Mouse (Mus musculus): ENCODE measurements at regions not wholly inside any gene's neighbourhood (a gene's known extent, or its start where the extent isn't known, plus 50 kb on each side); places are given as distances from the start of the nearest gene placed in this dataset.

DNA sequence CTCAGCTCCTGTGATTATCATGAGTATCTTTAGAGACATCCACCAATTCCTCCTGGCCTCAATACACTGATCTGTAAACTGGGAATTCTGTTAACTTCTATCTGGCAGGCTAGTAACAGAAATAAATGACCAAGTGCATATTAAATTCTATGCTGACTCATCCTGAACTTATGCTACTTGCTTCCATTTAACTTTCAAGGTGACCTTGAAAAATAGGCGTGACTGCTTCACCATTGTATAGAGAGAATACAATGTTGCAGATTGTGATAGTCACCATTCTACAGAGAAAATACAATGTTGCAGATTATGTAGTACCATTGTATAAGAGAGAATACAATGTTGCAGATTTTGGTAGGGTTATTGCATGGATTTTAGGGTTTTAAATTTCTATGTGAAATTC, 224.6 kb downstream of the Sec16b start:
- no peaks in the 10 kb centered on the region for H3K9me3 ChIP-seq (ENCODE audit: control insufficient read depth, low read length)
- no peak overlapping the region for H3K4me2 ChIP-seq (ENCODE audit: low read length)
- no peaks in the 10 kb centered on the region for H3K36me3 ChIP-seq (ENCODE audit: control insufficient read depth, insufficient read depth)
- no peaks in the 10 kb centered on the region for H3K27me3 ChIP-seq (replicated peaks; ENCODE audit: control insufficient read depth, insufficient read depth, low read length)
- no peaks in the 10 kb centered on the region for H3K4me1 ChIP-seq (replicated peaks; ENCODE audit: control insufficient read depth, insufficient read depth, low read length)
- no peak overlapping the region for H3K27ac ChIP-seq (ENCODE audit: low read length)
- ATAC-seq = no peak
- H3K4me3 ChIP-seq (replicated peaks; ENCODE audit: low read length) = no peak overlapping the region
- no peak overlapping the region for H3K9ac ChIP-seq (replicated peaks; ENCODE audit: low read depth, low read length)
- WGBS = 92% methylated on average over 1 of the region's 1 CpGs

DNA sequence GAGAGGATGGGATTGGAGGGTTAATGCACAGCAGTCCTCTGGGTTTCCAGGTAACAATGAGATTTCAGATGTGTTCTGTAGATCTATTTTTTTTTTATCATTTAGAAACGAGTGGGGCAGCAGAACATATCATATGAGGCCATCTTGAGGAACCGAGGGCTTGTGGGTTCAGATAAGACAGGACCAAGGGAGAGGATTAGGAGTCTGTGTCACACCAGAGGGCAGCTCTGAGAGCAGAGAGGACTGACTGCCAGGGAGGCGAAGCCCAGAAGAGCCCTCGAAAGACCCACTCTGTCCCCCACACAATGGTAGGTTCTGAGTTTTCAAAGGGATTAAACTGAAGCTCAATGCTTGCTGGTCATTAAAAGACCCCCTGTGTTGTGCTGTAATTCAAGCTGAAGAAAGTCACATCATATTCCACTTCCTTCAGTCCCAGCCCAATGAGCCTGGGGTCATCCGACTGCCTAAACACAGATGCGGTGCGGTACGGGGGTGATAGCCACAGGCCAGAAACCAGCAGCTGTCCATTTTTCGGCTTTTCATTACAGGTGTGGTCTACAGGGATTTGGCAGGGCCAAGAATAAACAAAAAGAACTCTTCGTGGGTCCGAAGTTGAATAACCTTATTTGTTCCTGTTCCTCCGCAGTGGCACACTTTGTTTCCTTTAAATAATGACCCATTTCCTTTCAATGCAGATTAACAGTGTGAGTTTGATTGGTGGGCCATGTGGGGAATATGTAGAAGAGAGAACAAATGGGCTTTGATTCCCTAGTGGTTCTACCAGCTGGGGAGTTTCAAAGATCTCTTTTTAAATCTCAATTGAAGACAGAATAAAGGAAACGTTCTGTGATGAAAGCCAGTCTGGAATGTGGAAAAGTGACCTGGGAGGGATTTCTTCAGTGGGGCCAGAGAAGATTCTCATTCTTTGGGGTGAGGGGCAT, 234.5 kb downstream of the Sec16b start:
- Histone ChIP-seq H3K27me3 (replicated peaks; ENCODE audit: control insufficient read depth, insufficient read depth, low read length) (no peaks in the 10 kb centered on the region), H3K9me3 (ENCODE audit: control insufficient read depth, low read length) (no peaks in the 10 kb centered on the region), H3K4me2 (ENCODE audit: low read length) (no peak overlapping the region), H3K4me3 (replicated peaks; ENCODE audit: low read length) (no peak overlapping the region), H3K27ac (ENCODE audit: low read length) (no peak overlapping the region), H3K36me3 (ENCODE audit: control insufficient read depth, insufficient read depth) (no peaks in the 10 kb centered on the region), H3K4me1 (replicated peaks; ENCODE audit: control insufficient read depth, insufficient read depth, low read length) (peaks cover 1% of the 10 kb centered on the region), H3K9ac (replicated peaks; ENCODE audit: low read depth, low read length) (no peak overlapping the region)
- no peak for ATAC-seq
- 22% methylated on average over 13 of the region's 13 CpGs for WGBS

DNA sequence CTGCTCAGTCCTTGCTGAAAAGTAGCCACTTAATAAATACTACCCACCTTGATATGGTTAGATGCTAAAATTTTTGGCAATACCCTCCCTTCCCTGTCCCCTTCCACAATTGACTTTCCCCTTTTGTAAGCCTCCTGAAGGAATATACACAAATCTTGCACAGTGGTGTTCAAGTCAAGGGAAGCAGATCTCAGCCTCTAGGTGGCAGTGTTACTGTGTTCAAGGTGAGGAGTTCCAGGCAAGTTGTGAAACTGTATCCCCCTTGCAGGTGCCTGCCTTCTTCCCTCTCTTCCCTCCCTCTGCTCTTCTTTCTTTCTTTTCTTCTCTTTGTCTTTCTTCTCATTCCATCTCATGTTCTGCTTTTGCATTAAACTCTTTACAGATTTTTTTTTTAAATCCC, 239.1 kb downstream of the Sec16b start:
- no peaks in the 10 kb centered on the region for H3K9me3 ChIP-seq (ENCODE audit: control insufficient read depth, low read length)
- no peaks in the 10 kb centered on the region for H3K27me3 ChIP-seq (replicated peaks; ENCODE audit: control insufficient read depth, insufficient read depth, low read length)
- H3K4me2 ChIP-seq (ENCODE audit: low read length) = no peak overlapping the region
- no peaks in the 10 kb centered on the region for H3K36me3 ChIP-seq (ENCODE audit: control insufficient read depth, insufficient read depth)
- H3K9ac ChIP-seq (replicated peaks; ENCODE audit: low read depth, low read length) = no peak overlapping the region
- ATAC-seq = peak; percentile 85
- H3K27ac ChIP-seq (ENCODE audit: low read length) = no peak overlapping the region; the same call in 1 of the 2 replicates
- H3K4me1 ChIP-seq (replicated peaks; ENCODE audit: control insufficient read depth, insufficient read depth, low read length) = peaks cover 11% of the 10 kb centered on the region
- H3K4me3 ChIP-seq (replicated peaks; ENCODE audit: low read length) = no peak overlapping the region

DNA sequence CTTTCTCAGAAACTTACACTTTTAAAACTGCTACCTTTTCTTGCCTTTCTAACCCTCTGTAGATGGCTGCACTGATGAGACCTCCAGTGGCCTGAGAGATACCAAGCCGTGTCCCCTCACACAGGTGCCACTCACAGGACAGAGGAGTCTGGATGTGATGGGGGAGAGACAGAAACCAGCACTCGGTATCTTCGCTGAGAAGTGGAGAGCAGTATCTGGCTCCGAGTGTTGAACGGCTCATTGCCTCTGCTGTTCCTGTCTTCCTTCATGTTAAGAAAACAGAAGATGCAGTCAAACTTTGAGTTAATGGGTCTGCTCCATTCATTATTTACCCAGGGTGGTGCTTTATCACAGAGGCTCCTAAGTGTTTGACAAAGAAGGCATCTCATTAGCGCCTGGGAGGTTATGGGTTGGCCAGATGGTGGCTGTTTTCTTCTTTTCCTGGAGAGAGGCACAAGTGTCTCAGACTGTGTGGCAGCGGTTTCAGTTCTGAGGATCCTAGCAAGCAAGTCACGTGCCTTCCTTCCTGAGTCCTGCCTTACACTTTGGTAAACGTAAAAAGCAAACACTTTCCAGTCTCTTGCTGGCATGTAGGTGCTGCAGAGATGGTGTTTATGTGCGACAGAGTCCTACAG, 248.6 kb downstream of the Sec16b start:
- H3K4me2 ChIP-seq (ENCODE audit: low read length) = no peak overlapping the region
- H3K9me3 ChIP-seq (ENCODE audit: control insufficient read depth, low read length) = no peaks in the 10 kb centered on the region
- no peaks in the 10 kb centered on the region for H3K27me3 ChIP-seq (replicated peaks; ENCODE audit: control insufficient read depth, insufficient read depth, low read length)
- no peak overlapping the region; the same call in 1 of the 2 replicates for H3K27ac ChIP-seq (ENCODE audit: low read length)
- no peaks in the 10 kb centered on the region for H3K36me3 ChIP-seq (ENCODE audit: control insufficient read depth, insufficient read depth)
- H3K4me3 ChIP-seq (replicated peaks; ENCODE audit: low read length) = no peak overlapping the region
- peaks cover 7% of the 10 kb centered on the region for H3K4me1 ChIP-seq (replicated peaks; ENCODE audit: control insufficient read depth, insufficient read depth, low read length)
- ATAC-seq = peak; percentile 70
- WGBS = 38% methylated on average over 10 of the region's 10 CpGs
- no peak overlapping the region for H3K9ac ChIP-seq (replicated peaks; ENCODE audit: low read depth, low read length)

DNA sequence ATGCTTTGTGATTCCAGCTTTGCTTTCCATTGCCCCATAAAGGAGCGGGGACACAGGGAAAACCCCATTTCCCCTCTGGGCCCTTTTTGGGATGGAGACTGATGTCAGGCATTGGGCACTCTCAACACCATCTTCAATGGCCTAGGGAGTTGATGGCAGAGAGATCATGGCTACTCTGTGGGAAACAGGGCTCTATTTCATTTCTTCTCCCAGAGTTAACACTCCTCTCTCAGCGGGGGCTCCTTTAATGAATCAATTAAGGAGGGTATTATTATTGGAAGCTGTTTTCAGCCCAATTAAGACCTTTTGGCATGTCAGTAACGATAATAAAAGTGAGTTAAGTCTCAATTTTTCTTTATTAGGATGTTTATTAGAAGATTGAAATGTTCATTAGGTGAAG, 250.4 kb downstream of the Sec16b start:
- WGBS = 22% methylated on average over 3 of the region's 3 CpGs
- 0 out of 2 replicates have a peak, but pooled peaks have one; percentile 47 for ATAC-seq
- peaks cover 7% of the 10 kb centered on the region for H3K4me1 ChIP-seq (replicated peaks; ENCODE audit: control insufficient read depth, insufficient read depth, low read length)
- no peaks in the 10 kb centered on the region for H3K9me3 ChIP-seq (ENCODE audit: control insufficient read depth, low read length)
- H3K27me3 ChIP-seq (replicated peaks; ENCODE audit: control insufficient read depth, insufficient read depth, low read length) = no peaks in the 10 kb centered on the region
- no peak overlapping the region for H3K27ac ChIP-seq (ENCODE audit: low read length)
- H3K4me3 ChIP-seq (replicated peaks; ENCODE audit: low read length) = no peak overlapping the region
- no peak overlapping the region for H3K4me2 ChIP-seq (ENCODE audit: low read length)
- H3K9ac ChIP-seq (replicated peaks; ENCODE audit: low read depth, low read length) = no peak overlapping the region
- H3K36me3 ChIP-seq (ENCODE audit: control insufficient read depth, insufficient read depth) = no peaks in the 10 kb centered on the region

DNA sequence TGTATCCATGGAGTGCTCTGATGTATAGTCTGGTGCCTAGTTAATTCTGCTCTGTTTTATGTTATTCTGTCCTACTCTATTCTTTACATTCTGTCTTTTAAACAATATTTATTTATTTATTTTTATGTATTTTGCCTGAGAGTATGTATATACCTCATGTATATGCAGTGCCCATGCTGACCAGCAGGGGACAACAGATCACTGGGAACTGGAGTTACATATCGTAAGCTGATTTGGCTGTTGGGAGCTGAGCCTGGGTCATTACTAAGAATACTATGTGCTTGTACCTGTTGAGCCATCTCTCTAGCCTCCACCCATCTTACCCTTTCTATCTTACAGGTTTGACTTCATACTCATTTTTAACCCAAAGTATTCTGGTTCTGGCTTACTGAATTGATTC, 251.8 kb downstream of the Sec16b start:
- no peak overlapping the region for H3K4me2 ChIP-seq (ENCODE audit: low read length)
- H3K4me3 ChIP-seq (replicated peaks; ENCODE audit: low read length) = no peak overlapping the region
- no peak overlapping the region for H3K27ac ChIP-seq (ENCODE audit: low read length)
- peaks cover 7% of the 10 kb centered on the region for H3K4me1 ChIP-seq (replicated peaks; ENCODE audit: control insufficient read depth, insufficient read depth, low read length)
- no peaks in the 10 kb centered on the region for H3K36me3 ChIP-seq (ENCODE audit: control insufficient read depth, insufficient read depth)
- ATAC-seq = no peak
- 97% methylated on average over 1 of the region's 1 CpGs for WGBS
- no peaks in the 10 kb centered on the region for H3K9me3 ChIP-seq (ENCODE audit: control insufficient read depth, low read length)
- no peak overlapping the region for H3K9ac ChIP-seq (replicated peaks; ENCODE audit: low read depth, low read length)
- no peaks in the 10 kb centered on the region for H3K27me3 ChIP-seq (replicated peaks; ENCODE audit: control insufficient read depth, insufficient read depth, low read length)

DNA sequence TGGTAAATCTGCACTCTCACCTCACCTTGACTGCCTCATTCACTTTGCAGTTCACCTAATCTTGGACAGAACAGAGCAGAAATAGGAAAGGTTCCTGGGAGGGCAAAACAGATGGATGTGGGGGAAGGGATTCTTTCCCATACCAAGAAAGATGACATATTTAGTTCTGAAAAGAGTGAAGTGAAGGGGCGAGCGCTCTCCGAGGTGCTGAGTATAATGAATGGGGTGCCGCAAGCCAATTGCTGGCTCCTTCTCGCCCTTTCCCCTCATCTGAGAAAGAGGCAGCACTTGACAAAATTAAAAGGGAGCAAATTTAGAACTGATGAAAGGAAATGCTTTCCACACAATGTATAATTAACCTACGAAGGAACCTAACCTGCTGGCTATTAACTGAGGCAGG, 261.7 kb downstream of the Sec16b start:
- no peaks in the 10 kb centered on the region for H3K9me3 ChIP-seq (ENCODE audit: control insufficient read depth, low read length)
- H3K4me1 ChIP-seq (replicated peaks; ENCODE audit: control insufficient read depth, insufficient read depth, low read length) = peaks cover 4% of the 10 kb centered on the region; the same call in 1 of the 2 replicates
- H3K4me2 ChIP-seq (ENCODE audit: low read length) = no peak overlapping the region
- no peaks in the 10 kb centered on the region for H3K27me3 ChIP-seq (replicated peaks; ENCODE audit: control insufficient read depth, insufficient read depth, low read length)
- no peak for ATAC-seq
- H3K9ac ChIP-seq (replicated peaks; ENCODE audit: low read depth, low read length) = no peak overlapping the region
- H3K36me3 ChIP-seq (ENCODE audit: control insufficient read depth, insufficient read depth) = no peaks in the 10 kb centered on the region
- H3K4me3 ChIP-seq (replicated peaks; ENCODE audit: low read length) = no peak overlapping the region
- WGBS = 25% methylated on average over 6 of the region's 6 CpGs
- no peak overlapping the region for H3K27ac ChIP-seq (ENCODE audit: low read length)

DNA sequence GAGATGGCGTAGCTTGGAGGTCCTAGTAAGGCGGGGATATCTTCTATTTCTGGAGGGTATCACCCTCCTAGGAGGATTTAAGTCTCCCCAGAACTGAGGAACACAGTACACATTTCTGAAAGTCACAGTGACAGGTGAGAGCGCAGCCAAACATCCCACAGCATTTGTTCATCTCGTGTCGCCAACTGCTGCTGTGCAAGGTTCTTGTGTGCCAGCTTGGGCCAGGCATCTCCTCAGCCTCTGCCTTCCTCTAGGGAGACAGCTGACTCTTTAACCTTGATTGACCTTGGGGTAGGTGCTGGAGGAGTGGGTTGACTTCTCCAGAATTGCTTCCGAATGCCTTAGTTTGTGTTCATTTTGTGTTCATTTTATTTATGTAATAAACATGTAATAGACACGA, 291.2 kb downstream of the Sec16b start:
- Histone ChIP-seq H3K9me3 (ENCODE audit: control insufficient read depth, low read length) (no peaks in the 10 kb centered on the region), H3K4me2 (ENCODE audit: low read length) (no peak overlapping the region), H3K4me1 (replicated peaks; ENCODE audit: control insufficient read depth, insufficient read depth, low read length) (no peaks in the 10 kb centered on the region; the same call in 1 of the 2 replicates), H3K27ac (ENCODE audit: low read length) (no peak overlapping the region), H3K27me3 (replicated peaks; ENCODE audit: control insufficient read depth, insufficient read depth, low read length) (no peaks in the 10 kb centered on the region), H3K4me3 (replicated peaks; ENCODE audit: low read length) (no peak overlapping the region), H3K9ac (replicated peaks; ENCODE audit: low read depth, low read length) (no peak overlapping the region), H3K36me3 (ENCODE audit: control insufficient read depth, insufficient read depth) (no peaks in the 10 kb centered on the region)
- 91% methylated on average over 7 of the region's 7 CpGs for WGBS
- no peak for ATAC-seq
